Mouse (Mus musculus) mesoderm, embryonic 11.5 days (tissue): ENCODE measurements around the gene Rragc.
"Not testable (repeated sequence)": the region's sequence is repeated elsewhere in the genome, so short reads cannot be mapped to it uniquely, and the experiment has no call there.

ENCODE experiments used
- DNase-seq: peaks from one replicate; pipeline ENCODE4 v3.0.0-alpha.2; 2012; ENCODE audit warnings: low read depth, low spot score

The Rragc gene

GRCm38 (mm10) chr4:123916748-123917547 lies at the start of gene Rragc:
Rragc (plus strand) TSS chr4:123917446.
- DNase-seq = peak; percentile 95

GRCm38 (mm10) chr4:123893726-123894125 lies 23.5 kb upstream of the Rragc start:
- no peak for DNase-seq

GRCm38 (mm10) chr4:123894295-123894694 lies 23.0 kb upstream of the Rragc start:
- DNase-seq = no peak

- DNase-seq = peak; percentile 67
Measured at GRCm38 (mm10) chr4:123898696-123899095, 18.6 kb upstream of the Rragc start.

- DNase-seq = no peak
Measured at GRCm38 (mm10) chr4:123903432-123903831, 13.8 kb upstream of the Rragc start.

GRCm38 (mm10) chr4:123904333-123905125 lies 12.7 kb upstream of the Rragc start, which contains the start of gene Mycbp:
Mycbp (plus strand) TSS chr4:123904832.
- peak; percentile 98 for DNase-seq

GRCm38 (mm10) chr4:123905126-123905668 lies 12.0 kb upstream of the Rragc start:
- peak; percentile 19 for DNase-seq

GRCm38 (mm10) chr4:123911503-123911902 lies 5.7 kb upstream of the Rragc start:
- DNase-seq = no peak

GRCm38 (mm10) chr4:123912431-123912830 lies 4.8 kb upstream of the Rragc start:
- DNase-seq = no peak

- peak; percentile 31 for DNase-seq
Measured at GRCm38 (mm10) chr4:123917548-123918140, 398 bp downstream of the Rragc start, which contains the start of gene 4930535I16Rik. 4930535I16Rik (minus strand) TSS chr4:123918022.

- no peak for DNase-seq
Measured at GRCm38 (mm10) chr4:123918851-123919250, 1.6 kb downstream of the Rragc start.

GRCm38 (mm10) chr4:123921055-123921565 lies 3.9 kb downstream of the Rragc start:
- DNase-seq = no peak

- no peak for DNase-seq
Measured at GRCm38 (mm10) chr4:123927961-123928360, 10.7 kb downstream of the Rragc start.

GRCm38 (mm10) chr4:123929994-123930393 lies 12.7 kb downstream of the Rragc start:
- no peak for DNase-seq

- DNase-seq = no peak
Measured at GRCm38 (mm10) chr4:123934306-123934705, 17.1 kb downstream of the Rragc start.

GRCm38 (mm10) chr4:123936059-123936458 lies 18.8 kb downstream of the Rragc start:
- no peak for DNase-seq

- peak; percentile 90 for DNase-seq
Measured at GRCm38 (mm10) chr4:123939838-123940237, 22.6 kb downstream of the Rragc start.

- DNase-seq = not testable (repeated sequence)
Measured at GRCm38 (mm10) chr4:123940878-123941277, 23.6 kb downstream of the Rragc start.

GRCm38 (mm10) chr4:123946701-123947100 lies 29.5 kb downstream of the Rragc start:
- no peak for DNase-seq

GRCm38 (mm10) chr4:123947149-123947548 lies 29.9 kb downstream of the Rragc start:
- DNase-seq = no peak

- DNase-seq = no peak
Measured at GRCm38 (mm10) chr4:123948901-123949300, 31.7 kb downstream of the Rragc start.

- DNase-seq = no peak
Measured at GRCm38 (mm10) chr4:123949649-123950048, 32.4 kb downstream of the Rragc start.
